Mouse (Mus musculus) midbrain, postnatal 0 days (tissue): ENCODE data around the gene Spata13. TPM values are rescaled to one million over a fixed set of nuclear protein-coding genes. Genes with fewer than 3 reads are reported as not detected.

ENCODE experiments used
- ATAC-seq: fragments of 200-750 bp; cut with Nextera tagmentation; 2 replicates; pipeline ENCODE4 v1.8.0; 2017; ENCODE audit warnings: moderate number of reproducible peaks, mild to moderate bottlenecking, moderate TSS enrichment, moderate library complexity; ENCODE audit not compliant: low FRiP score
- DNase-seq: peaks from one replicate; pipeline ENCODE4 v3.0.0-alpha.2; 2015; ENCODE audit warnings: low spot score
- H3K27ac ChIP-seq: fragments of 300-500 bp; sonication (generic); 2 replicates; pipeline ENCODE4 v1.5.1; 2014; ENCODE audit warnings: low read depth, mild to moderate bottlenecking, low read length, mixed read lengths
- H3K27me3 ChIP-seq: fragments of 300-500 bp; sonication (generic); 2 replicates; pipeline ENCODE4 v1.6.1; 2014; ENCODE audit warnings: low read length, control low read depth, mixed read lengths; ENCODE audit not compliant: insufficient read depth
- H3K36me3 ChIP-seq: fragments of 300-500 bp; sonication (generic); 2 replicates; pipeline ENCODE4 v1.6.1; 2014; ENCODE audit warnings: low read length, control low read depth, mixed read lengths; ENCODE audit not compliant: insufficient read depth
- H3K4me1 ChIP-seq: fragments of 300-500 bp; sonication (generic); 2 replicates; pipeline ENCODE4 v1.6.1; 2014; ENCODE audit warnings: mild to moderate bottlenecking, control low read depth, antibody characterized with exemption, low read length, mixed read lengths; ENCODE audit not compliant: insufficient read depth
- H3K4me2 ChIP-seq: fragments of 300-500 bp; sonication (generic); 2 replicates; pipeline ENCODE4 v1.6.1; 2014; ENCODE audit warnings: low read depth, mild to moderate bottlenecking, low read length, mixed read lengths; ENCODE audit not compliant: poor library complexity, severe bottlenecking
- H3K4me3 ChIP-seq: fragments of 300-500 bp; sonication (generic); 2 replicates; pipeline ENCODE4 v1.5.1; 2014; ENCODE audit warnings: low read depth, mild to moderate bottlenecking, low read length, moderate library complexity
- H3K9ac ChIP-seq: fragments of 300-500 bp; sonication (generic); replicated peaks from 2 replicates; pipeline ENCODE4 v1.6.1; 2014; ENCODE audit warnings: mild to moderate bottlenecking, low read length, moderate library complexity, mixed read lengths; ENCODE audit not compliant: poor library complexity, severe bottlenecking
- H3K9me3 ChIP-seq: fragments of 300-500 bp; sonication (generic); 2 replicates; pipeline ENCODE4 v1.6.1; 2016; ENCODE audit warnings: low read length, control low read depth
- CTCF ChIP-seq: IDR thresholded peaks from 2 replicates; pipeline ENCODE4 v1.5.1; 2016; ENCODE audit warnings: antibody characterized with exemption, mild to moderate bottlenecking
- WGBS: fragments of 180-500 bp; shearing (Covaris S2); extraction: QIAGEN DNeasy Blood & Tissue Kit; methylation state at CpG from one replicate; pipeline ENCODE4 v1.1.7; 2014; 5-methylcytosine and 5-hydroxymethylcytosine counted together
- polyA plus RNA-seq: library from polyadenylated mRNA; unstranded; fragments of >200 nt; fragmentation: Nextera tagmentation; extraction: Ambion mirVana; gene quantifications from 2 replicates; pipeline ENCODE4 v1.2.1, GENCODE M21; 2015
- total RNA-seq: library from RNA; depleted of rRNA; stranded (reverse); fragments of >200 nt; gene quantifications from 2 replicates; pipeline ENCODE4 v1.2.3, GENCODE M21; 2014

Gene Spata13
- total and polyA plus RNA-seq, 2 experiments from 2014 or later, result 12.4 to 33.0 TPM

GRCm38 (mm10) chr14:60777485-60777919 lies 143.7 kb downstream of the Spata13 start:
- H3K4me3 ChIP-seq, result no peak overlapping the region
- H3K4me2 ChIP-seq, result no peak overlapping the region
- TF ChIP-seq CTCF, result no peak
- no peak overlapping the region for H3K27ac ChIP-seq
- no peak overlapping the region for H3K9ac ChIP-seq
- no peaks in the 10 kb centered on the region for H3K9me3 ChIP-seq
- no peaks in the 10 kb centered on the region for H3K27me3 ChIP-seq
- 88% methylated on average over 5 of the region's 5 CpGs for WGBS
- H3K36me3 ChIP-seq, result no peaks in the 10 kb centered on the region
- ATAC-seq, result no peak
- DNase-seq, result no peak
- H3K4me1 ChIP-seq, result no peaks in the 10 kb centered on the region

DNA sequence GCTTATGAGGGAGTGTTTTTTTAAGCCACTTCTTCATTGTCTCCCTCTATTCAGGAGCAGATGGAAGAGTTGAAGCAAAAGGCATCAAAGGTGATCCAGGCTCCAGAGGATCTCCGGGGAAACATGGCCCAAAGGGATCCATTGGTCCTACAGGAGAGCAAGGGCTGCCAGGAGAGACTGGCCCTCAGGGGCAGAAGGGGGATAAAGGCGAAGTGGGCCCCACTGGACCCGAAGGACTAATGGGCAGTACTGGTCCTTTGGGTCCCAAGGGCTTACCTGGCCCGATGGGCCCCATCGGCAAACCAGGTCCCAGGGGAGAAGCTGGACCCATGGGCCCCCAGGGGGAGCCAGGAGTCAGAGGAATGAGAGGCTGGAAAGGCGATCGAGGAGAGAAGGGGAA lies 145.4 kb downstream of the Spata13 start:
- DNase-seq, result no peak
- Histone ChIP-seq H3K4me2 (no peak overlapping the region), H3K9me3 (no peaks in the 10 kb centered on the region), H3K36me3 (no peaks in the 10 kb centered on the region), H3K27me3 (no peaks in the 10 kb centered on the region), H3K9ac (no peak overlapping the region), H3K27ac (no peak overlapping the region), H3K4me3 (no peak overlapping the region), H3K4me1 (no peaks in the 10 kb centered on the region)
- WGBS, result 98% methylated on average over 7 of the region's 7 CpGs
- TF ChIP-seq CTCF, result no peak
- no peak for ATAC-seq

- no peak overlapping the region for H3K4me2 ChIP-seq
- no peaks in the 10 kb centered on the region for H3K4me1 ChIP-seq
- H3K9ac ChIP-seq, result no peak overlapping the region
- no peaks in the 10 kb centered on the region for H3K27me3 ChIP-seq
- no peaks in the 10 kb centered on the region for H3K36me3 ChIP-seq
- whole genome bisulfite sequencing, result 49% methylated on average over 7 of the region's 7 CpGs
- no peak overlapping the region for H3K27ac ChIP-seq
- no peak for TF ChIP-seq CTCF
- DNase-seq (no peak), ATAC-seq (no peak)
- no peaks in the 10 kb centered on the region for H3K9me3 ChIP-seq
- no peak overlapping the region for H3K4me3 ChIP-seq
These were observed 148.4 kb downstream of the Spata13 start for GRCm38 (mm10) chr14:60782121-60782656.

DNA sequence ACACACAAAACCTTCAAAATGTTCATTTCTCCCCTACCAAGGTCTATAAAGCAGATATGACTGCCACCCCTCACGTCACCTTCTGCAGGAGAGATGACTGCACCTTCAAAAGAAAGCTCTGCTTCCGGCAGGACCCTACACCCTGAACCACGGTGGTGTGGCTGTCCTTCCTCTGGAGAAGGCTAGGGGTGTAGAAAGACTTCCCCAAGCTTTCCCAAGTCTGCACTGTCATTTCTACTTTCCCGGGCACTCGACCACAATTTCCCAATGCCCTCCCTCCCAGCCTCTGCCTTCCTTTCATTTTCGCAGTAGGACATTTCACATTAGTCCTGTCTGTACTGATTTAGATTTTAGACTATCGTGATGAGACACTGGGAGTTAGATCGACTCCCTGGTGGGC lies 149.4 kb downstream of the Spata13 start:
- no peak for TF ChIP-seq CTCF
- Histone ChIP-seq H3K4me2 (no peak overlapping the region), H3K9ac (no peak overlapping the region), H3K27ac (no peak overlapping the region), H3K27me3 (no peaks in the 10 kb centered on the region), H3K9me3 (no peaks in the 10 kb centered on the region), H3K36me3 (no peaks in the 10 kb centered on the region), H3K4me3 (no peak overlapping the region), H3K4me1 (no peaks in the 10 kb centered on the region)
- WGBS, result 50% methylated on average over 8 of the region's 8 CpGs
- DNase-seq (no peak), ATAC-seq (no peak)

GRCm38 (mm10) chr14:60784427-60785315 lies 150.9 kb downstream of the Spata13 start, which contains the start of gene Mipep:
Mipep (plus strand) TSS chr14:60784573.
- Histone ChIP-seq H3K27me3 (no peaks in the 10 kb centered on the region), H3K27ac (peak within 1 kb of the TSS; percentile 52; the same call in 1 of the 2 replicates), H3K9ac (peak within 1 kb of the TSS; percentile 61), H3K9me3 (no peaks in the 10 kb centered on the region), H3K4me1 (no peaks in the 10 kb centered on the region), H3K4me2 (peak within 1 kb of the TSS; percentile 67), H3K4me3 (peak within 1 kb of the TSS; percentile 59), H3K36me3 (no peaks in the 10 kb centered on the region)
- peak; percentile 93 for TF ChIP-seq CTCF
- peak; percentile 88 for ATAC-seq
- under 1% methylated on average over 61 of the region's 61 CpGs for WGBS
- peak; percentile 94 for DNase-seq

DNA sequence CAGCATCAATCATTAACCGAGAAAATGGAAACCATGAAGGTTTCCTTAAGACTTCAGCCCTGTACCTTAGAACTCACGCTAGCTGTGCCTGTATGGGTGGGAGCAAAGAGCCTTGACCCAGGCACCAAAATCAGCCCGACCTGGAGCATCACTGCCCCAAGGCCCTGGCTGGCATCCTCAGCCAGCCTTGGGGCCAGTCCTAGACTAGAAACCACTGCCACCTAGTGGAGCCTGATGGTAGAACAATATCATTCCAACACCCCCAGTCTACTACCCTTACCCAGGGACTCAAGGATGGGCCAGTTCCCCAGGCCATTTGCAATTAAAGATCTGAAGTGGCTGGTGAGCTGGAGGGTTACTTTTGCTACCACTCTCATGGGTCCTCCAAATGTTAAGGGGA lies 156.3 kb downstream of the Spata13 start:
- no peak overlapping the region for H3K27ac ChIP-seq
- no peaks in the 10 kb centered on the region for H3K9me3 ChIP-seq
- H3K4me1 ChIP-seq, result no peaks in the 10 kb centered on the region
- H3K4me3 ChIP-seq, result no peak overlapping the region
- H3K27me3 ChIP-seq, result no peaks in the 10 kb centered on the region
- H3K36me3 ChIP-seq, result peaks cover 13% of the 10 kb centered on the region; the same call in 1 of the 2 replicates
- DNase-seq, result peak; percentile 62
- 41% methylated on average over 3 of the region's 3 CpGs for WGBS
- no peak overlapping the region for H3K9ac ChIP-seq
- peak; percentile 73 for TF ChIP-seq CTCF
- ATAC-seq, result 0 out of 2 replicates have a peak, but pooled peaks have one; percentile 20
- H3K4me2 ChIP-seq, result no peak overlapping the region
